Mouse (Mus musculus): ENCODE measurements around the gene H1foo.

H1foo gene

DNA sequence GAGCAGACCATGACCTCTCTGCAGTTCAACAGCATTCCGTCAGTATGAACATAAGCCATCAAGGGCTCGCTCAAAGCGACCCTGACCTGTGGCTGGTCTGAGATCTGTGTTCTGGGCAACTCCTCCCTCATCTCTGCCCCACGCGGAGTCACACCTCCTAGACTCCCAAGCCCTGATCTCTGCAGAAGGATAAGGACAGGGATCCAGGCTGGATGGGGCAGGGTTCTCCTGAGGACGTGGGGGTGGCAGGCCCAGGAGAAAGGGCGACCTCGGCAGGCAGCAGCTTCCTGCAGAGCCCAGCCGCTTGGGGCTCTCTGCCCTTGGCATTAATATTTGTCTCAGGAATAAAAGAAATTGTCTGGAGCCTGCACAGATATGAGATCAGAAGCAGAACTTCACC is 40.9 kb downstream of the H1foo start:
- DNase-seq (ENCODE audit: low spot score in 2 of 2): no peak

DNA sequence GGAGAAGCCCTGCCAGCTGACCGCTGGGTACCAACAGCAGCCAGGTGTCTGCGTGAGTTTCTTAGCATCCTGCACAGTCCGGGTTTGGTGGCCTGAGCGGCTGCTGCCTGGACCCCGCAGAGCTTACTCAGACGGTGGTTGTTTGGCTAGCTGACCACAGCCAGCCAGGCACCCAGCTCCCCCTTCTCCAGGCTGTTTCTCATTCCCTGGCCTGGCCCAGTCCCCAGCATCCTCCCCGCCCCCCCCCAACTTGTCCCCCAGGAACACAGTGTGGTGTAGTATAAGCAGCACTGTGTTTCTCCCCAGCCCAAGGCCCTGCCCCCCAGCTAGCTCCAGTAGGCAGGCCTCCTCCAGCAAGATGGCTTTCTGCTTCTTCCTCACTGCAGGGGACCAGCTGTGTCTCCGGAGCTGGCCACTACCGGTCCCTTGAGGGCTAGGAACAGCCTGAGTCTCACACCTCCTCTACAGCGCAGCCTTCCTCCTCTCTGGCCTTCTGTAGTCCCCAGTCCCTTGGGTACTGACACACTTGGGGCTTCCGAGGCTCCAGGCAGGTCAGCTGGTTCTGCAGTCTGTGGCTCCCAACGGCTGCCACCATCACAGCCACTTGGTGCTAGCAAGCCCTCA is 41.8 kb downstream of the H1foo start:
- DNase-seq (ENCODE audit: low spot score in 2 of 2): no peak

DNA sequence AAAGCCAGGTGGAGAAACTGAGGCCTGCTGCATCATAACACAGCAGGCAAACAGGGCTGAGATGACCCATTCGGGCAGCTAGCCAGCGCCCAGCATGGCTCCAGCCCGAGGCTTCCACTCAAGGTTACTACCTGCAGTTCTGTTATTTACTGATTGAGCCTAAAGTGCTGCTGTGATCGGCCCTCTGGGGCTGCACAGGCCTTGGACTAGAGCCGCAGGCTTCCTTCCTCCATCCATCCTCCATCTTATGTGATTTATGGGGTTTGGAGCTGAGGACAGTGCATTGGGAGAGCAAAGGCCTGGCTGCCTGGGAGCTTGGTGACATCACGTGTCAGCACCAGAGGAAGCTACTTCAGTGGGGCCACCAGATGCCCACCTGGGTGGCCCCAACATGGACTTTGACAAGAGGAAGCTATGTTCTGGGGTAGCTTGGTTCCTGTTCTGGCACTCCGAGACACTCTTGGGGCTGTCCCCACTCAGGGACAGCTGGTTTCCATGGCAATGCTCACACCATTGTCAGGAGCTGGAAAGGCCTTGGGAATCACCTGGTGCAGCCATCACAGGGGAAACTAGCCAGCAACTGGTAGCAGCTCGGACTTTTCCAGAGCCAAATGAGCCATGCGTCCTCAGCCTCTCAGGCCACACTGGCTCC is 42.5 kb downstream of the H1foo start:
- DNase-seq (ENCODE audit: low spot score in 2 of 2): no peak

DNA sequence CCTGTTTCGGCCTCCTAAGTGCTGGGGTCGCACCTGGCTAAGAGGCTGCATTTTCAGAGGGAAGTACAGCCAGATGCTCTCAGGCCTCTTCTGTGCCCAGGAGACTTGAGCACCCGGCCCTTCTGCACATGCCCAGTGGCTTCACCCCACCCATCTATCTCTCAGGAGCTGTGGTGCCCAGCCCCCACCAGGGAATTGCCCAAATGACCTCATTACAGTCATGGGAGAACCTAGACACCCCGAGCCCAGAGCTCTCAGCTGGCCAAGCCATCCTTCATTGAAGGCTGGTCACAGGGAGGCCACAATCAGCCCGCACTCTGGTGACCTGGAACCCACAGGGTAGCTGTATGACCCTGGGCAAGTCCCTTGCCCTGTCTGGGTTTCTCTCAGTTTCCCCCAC is 44.3 kb downstream of the H1foo start:
- no peak for DNase-seq (ENCODE audit: low spot score in 2 of 2)

DNA sequence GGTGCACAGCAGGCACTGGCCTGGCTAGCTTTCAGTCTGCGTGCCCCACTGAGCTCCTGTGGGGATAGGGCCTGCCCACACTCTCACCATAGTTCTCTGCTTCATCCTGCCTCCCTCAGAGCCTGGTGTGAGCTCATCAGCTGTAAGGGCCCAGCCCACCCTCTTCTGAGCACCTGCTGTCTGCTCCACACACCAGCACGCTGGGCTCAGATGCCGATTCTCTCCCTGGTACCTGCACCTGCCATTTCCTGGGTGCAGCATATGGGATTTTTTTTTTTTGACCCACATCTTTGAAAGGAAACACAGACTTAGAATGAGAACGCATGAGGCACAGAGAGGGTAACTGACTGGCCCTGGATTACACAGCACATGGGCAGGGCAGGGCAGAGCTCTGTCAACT is 44.9 kb downstream of the H1foo start:
- no peak for DNase-seq (ENCODE audit: low spot score in 2 of 2)

DNA sequence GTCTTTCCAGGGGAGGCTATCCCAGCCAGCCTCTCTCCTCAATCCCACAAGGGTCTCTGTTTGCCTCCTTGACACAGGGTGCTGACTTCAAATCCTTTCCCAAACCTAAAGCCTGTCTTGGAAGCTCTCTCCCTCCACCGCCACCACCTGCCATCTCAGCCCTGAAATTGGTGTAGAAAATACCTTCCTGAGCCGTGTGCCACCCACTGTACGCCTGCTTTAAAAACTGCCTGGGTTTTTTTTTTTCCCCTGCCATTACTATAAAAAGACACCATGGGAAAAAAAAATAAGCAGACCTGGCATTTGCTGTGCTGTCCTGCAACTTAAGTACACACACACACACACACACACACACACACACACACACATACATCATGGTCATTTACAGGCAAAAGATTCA is 45.3 kb downstream of the H1foo start:
- no peak for DNase-seq (ENCODE audit: low spot score in 2 of 2)

DNA sequence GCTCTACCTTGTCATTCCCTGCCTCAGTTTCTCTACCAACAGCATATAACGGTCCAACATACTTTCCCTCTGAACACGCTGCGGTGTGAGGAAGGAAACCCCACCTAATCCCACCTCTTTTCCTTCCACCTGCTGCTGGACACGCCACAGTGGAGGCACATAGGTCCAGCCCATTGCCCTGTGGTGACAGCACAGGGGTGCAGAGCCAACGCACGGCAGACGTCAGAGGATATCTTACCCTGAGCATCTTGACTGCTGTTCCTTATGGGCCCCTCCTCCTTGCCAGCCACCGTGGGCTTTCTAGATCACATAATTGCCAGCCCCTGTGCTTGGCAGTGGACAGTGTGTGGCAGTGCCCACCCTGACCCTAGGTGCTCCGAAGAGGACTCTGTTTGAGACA is 45.7 kb downstream of the H1foo start:
- no peak for DNase-seq (ENCODE audit: low spot score in 2 of 2)

DNA sequence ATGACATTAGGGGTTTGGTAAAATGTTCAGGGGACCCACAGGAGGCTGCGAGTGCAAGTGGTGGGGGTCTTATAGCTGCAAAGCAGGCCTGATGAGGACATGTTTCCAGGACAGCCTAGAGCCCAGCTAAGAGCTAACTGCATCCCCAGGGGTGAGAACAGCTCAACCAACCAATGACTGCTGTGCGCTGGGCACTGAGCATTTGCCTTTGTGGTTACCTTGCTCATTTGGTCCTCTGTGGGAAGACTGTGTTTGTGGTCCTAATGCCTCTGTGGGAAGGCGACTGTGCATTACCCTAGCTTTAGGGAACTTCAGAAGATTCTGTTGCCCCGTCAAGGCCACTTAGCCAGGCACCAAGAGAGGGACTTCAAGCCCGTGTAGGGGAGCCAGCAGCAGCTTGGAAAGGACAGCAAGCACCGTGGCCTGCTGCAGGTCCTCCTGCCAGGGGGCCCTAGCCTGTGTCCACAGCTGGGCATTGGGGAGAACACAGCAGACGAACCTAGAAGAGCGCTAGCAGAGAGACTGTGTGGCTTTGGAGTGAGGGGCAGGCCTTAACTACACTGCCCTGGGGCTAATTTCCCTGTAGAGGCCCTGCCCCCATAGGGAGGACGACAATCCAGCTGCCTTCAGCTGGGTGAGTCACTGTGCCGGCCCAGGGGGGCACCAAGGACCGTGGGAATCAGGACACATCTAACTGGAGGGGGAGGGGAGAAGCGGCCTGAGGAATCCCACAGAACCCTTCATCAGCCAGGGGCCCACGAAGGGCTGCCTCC is 46.6 kb downstream of the H1foo start:
- DNase-seq (ENCODE audit: low spot score in 2 of 2): no peak

DNA sequence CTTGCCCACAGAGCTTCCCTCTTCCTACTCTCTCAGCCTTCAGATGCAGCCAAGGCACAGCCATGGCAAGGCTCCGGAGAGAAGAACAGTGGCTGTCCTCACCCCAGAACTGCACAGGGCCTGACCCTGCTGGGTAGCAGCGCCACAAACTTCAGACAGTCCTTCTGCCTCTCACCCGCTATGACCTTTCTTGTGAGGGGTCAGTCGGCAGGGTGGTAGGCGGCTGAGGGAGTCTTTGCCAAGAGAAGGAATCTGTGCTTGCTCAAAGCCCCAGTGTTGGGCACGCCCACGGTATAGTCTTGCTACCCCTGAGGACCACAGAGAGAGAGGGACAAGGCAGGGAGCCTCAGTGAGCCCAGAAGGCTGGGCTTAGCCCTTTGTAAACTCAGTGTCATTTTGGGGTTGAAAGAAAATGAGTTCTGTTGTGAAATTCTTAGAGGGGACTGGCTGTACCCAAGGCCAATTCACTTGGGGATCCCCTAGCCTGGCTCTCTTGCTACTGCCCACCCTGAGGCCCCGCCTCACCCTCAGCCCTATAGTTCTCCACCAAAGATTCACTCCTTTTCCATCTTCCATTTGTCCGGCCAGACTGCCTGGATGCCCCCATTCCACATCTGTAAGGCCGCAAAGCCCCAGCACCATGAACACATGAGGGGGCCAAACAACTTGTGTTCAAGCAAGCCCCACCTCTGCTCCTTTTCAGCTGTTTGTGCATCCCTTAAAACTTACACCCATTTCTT is 47.3 kb downstream of the H1foo start:
- no peak for DNase-seq (ENCODE audit: low spot score in 2 of 2)

DNA sequence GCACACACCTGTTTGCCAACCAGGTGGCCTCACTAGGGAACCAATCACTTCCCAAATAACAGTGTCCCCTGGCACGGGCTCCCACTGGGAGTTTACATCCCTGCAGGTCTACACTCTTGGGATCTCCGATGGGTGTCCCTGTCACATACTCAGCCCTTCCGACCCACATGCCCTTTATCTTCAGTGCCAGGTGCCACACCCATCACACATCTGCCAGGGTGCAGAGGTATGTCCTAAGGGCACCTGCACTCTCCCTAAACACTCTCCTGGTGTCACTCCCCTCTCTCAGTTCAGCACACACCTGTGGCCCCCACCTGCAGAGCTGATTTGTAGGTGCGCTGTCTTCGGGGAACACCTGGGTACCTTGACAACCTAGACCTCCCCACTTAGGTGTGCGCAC is 48.2 kb downstream of the H1foo start:
- DNase-seq (ENCODE audit: low spot score in 2 of 2): no peak

DNA sequence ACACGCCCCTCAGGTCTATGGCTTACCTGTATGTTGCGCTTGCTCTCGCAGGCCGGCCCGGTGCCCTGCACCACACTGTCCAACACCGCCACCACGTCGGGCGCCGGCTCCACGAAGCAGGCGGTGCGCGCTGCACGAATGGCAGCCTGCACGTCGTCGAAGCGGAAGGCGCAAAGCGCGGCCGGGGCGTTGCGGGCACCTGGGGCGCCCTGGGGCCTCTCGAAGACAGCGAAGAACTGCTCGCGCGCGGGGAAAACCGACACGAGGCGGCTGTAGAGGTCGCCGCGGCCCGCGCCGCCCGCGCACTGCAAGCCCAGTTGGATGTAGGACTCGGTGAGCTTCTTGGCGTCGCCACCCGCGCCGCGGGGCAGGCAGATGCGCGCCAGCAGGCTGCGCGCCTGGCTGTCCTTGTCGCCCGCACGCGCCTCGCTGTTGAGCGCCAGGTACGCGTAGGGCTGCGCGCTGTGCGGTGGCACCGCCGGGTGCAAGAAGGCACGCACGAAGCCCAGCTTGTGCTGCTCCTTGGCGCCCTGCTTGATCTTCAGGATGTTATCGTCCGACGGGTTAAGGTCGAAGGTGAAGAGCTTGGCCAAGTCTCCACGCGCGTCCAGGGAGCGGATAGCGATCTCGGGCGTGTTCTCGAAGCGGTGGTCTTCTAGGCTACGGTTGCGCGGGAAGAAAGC is 48.9 kb downstream of the H1foo start:
- no peak for DNase-seq (ENCODE audit: low spot score in 2 of 2)

DNA sequence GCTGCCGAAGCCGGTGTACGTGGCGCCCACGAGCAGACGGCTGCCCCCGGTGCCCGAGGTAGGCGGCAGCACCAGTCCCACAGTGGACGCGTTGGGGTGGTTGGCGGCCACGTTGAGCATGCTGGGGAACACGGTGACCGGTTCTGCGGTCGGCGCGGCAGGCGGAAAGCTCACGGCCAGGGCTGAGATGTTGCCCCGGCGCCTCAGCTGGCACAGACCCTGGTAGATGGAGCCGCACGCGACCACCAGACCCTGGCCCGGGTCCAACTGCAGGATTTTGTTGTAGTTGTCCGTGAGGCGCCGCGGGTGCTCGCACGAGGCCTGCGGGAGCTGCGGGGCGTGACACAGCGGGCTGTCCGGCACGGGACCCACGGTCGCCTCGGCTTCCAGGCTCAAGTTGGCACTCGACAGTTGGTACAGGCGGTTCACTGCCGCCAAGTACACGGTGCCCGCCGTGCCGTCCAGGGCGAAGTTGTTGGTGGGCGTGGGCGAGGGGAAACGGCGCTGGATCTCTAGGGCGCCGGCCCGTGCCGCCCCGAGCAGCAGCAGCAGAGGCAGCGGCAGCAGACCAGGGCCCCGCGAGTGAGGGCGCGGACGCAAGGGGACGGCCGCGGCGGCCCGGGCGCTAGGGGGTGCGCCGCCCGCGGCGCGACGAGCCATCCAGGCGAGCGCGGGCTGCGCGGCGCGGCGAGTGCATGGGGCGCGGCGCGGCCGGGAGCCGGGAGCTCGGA is 49.6 kb downstream of the H1foo start:
- DNase-seq (ENCODE audit: low spot score in 2 of 2): peak in 1 of 2 experiments; percentile 48

DNA sequence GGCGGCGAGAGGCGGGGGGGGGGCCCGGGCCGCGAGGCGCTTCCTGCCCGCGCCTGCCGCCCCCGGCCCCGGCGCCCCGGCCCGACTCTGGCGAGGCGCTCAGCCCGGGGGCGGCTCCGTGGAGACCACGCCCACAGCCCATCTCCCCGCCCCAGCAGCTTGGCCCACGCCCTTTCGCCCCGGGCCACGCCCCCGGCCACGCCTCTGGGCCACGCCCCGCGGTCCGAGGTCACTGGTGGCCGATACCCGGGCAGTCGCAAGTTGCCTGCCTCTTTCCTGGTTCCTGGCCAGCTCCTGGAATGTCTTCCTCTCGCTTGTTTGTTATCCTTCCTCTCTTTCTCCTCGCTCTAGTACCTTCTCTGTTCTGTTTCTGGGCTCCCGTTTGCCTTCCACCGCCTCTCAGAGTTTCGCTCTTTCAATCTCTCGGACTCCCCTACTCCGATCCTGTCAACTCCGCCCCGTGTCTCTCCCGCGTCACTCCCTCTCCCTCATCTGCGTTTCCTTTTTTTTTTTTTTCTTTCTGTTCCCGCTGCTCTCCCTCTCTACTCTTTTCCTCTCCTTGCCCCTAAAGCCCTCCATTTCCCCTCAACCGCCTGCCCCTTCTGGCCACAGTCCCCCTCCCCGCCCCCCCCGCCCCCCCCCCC is 50.3 kb downstream of the H1foo start, which contains the start of gene Plxnd1:
Gene Plxnd1 (minus strand): TSS at position 129 of the 644 bp plus-strand sequence.
- DNase-seq (ENCODE audit: low spot score in 2 of 2): peak; percentile 86 to 91

DNA sequence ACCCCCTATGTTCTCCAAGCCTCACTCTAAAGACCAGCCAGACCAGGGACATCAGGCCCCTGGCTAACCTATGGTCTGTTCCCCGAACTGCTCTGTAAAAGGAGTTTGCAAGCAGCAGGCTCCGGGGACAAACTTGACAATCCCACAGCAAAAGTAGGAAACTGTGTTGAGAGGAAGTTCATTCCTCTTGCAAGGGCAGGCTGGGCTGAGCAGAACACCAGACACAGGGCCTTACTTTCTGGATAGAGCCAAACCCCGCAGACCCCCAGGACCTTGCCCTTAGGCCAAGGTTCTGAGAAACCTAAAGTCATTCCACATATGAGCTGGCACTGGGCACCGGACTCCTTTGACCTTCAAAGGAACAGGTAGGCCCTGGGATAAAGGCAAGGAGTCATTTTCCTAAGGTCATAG is 50.8 kb downstream of the H1foo start:
- no peak for DNase-seq (ENCODE audit: low spot score in 2 of 2)

DNA sequence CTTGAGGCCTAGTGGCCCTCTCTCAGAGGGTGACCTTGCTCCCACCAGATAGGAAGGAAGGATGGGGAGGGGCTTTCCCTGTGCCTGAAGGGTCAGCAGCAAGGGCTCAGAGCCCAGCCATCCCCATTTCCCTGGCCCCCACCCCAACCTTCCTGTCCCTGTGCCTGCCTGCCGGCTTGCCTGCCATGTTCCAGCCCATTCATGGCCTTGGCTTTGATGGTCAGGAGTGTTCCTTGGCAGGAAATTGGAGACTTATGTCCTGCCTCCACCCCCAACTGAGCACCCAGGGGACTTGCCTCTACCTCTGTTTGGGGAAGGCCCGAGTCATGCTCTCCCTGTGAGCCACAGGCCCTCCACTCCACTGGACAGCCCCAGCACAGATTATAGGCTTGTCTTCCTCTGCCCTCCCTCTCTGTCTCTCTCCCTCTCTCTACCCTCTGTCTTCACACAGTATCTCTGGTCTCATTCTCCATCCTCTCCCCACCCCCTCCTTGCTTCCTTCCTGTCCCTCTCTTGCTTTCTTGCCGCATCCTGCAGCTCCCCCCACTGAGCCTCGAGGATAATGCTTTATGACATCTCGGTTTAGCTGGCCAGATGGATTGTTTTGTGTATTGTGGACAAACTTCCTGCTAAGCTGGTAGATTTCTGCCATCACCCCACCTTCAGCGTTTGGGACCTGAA is 51.6 kb downstream of the H1foo start:
- no peak for DNase-seq (ENCODE audit: low spot score in 2 of 2)

DNA sequence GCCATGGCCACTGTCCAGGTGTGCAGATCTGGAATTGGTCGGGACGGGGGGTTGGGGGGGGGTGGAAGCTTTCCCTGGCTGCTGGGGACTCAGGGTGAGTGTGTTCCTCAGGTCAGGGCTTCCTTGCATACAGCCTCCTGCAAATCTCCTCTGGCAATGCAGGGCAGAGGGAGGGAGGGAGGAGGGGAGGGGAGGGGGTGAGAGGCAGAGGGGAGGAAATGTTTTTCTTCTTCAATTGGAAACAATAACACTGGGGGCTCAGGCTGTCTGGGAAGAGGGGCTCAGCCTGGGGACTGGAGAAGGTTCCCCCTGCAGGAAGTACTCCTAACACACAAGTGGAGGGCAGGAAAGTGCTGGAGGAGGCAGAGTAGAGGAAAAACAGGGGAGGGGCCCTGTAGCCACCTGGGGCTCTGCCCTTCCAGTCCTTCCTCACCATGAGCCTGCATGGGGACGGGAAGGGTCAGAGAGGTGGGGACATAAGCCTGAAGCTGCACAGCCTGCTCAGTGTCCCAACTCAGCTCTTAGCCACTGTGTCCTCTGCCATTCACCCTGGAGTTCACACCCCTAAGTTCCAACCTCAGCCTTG is 53.1 kb downstream of the H1foo start:
- DNase-seq (ENCODE audit: low spot score in 2 of 2): no peak

DNA sequence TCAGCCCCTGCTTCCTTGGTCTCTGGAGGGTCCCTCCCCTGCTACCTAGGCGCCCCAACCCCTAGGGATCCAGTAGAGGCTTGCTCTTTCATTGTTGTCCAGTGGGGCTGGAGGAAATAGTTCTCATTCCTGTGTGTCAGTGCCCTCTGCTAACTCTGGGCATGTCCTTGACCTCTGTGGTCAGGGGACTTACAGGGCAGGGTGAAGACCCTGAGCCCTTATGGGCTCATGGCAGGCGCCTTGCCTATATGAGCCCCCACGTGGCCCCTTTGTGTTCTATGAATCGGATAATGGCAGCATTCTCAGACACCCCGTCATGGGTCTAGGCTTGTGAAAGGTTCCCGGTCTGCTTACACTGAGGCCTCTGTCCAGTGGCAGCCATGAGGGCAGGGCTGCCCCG is 54.0 kb downstream of the H1foo start:
- DNase-seq (ENCODE audit: low spot score in 2 of 2): no peak

DNA sequence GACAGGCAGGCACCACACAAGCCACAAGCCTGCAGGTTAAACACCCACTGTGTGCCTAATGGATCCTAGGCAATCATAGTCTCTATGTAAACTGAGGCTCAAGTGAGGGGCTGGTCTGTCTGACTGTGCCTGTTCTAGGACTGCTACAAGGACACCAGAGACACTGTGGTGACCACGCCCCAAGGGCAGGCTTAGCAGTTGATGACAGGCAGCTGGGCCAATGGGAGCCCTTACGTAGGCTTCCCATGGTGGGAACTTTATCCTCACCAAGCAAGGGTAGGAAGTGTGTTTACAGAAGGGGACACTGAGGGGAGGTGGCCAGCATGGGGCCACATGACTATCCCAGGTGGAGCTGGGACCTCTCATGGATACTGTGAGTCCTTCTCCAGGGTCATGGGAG is 54.5 kb downstream of the H1foo start:
- peak in 1 of 2 experiments; percentile 26 for DNase-seq (ENCODE audit: low spot score in 2 of 2)

Measured in spleen, postnatal 10 days (tissue).